Mouse (Mus musculus): ENCODE results near the gene Hdgfl3. TPM values are rescaled to one million over a fixed set of nuclear protein-coding genes. Genes with fewer than 3 reads are reported as not detected.
A peak's percentile ranks its signal among the peaks of the same experiment; 100 is the strongest.

Hdgfl3 gene
- polyA plus RNA-seq, 1 experiment from 2014 or later: 54.1 TPM

- Histone ChIP-seq H3K4me3 (no peak overlapping the region), H3K27me3 (peaks cover 41% of the 10 kb centered on the region), H3K36me3 (no peaks in the 10 kb centered on the region), H3K9me3 (no peaks in the 10 kb centered on the region), H3K4me1 (peaks cover 12% of the 10 kb centered on the region), H3K9ac (replicated peaks) (no peak overlapping the region), H3K27ac (replicated peaks) (no peak overlapping the region), H3K4me2 (replicated peaks) (no peak overlapping the region)
- ATAC-seq (ENCODE audit: low FRiP score, low read depth): no peak
- 73% methylated on average over 24 of the region's 24 CpGs for WGBS
Measured at GRCm38 (mm10) chr7:81862587-81863583, 71.4 kb downstream of the Hdgfl3 start.

DNA sequence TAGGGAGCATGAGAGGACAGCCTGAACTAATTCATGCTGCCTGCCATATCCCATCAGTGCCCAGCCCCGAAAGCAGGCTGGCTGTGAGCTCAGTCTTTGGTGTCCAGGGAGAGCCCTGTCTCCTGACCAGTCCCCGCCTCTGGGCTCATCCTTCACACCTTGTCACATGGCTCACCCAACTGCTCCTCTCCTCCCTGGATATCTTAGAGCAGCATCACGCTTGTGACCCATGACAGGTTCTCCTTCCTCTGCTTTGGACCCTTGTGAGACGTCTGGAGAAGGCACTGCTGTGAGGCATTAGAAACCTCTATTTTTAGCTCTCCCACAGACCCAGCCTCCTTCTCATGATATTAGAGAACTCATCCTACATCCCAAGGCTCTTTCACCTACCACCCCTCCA is 72.4 kb downstream of the Hdgfl3 start:
- Histone ChIP-seq H3K27me3 (peaks cover 50% of the 10 kb centered on the region), H3K4me3 (no peak overlapping the region), H3K4me1 (peaks cover 12% of the 10 kb centered on the region), H3K27ac (replicated peaks) (no peak overlapping the region), H3K9me3 (no peaks in the 10 kb centered on the region), H3K36me3 (no peaks in the 10 kb centered on the region), H3K4me2 (replicated peaks) (no peak overlapping the region), H3K9ac (replicated peaks) (no peak overlapping the region)
- WGBS: 75% methylated on average over 4 of the region's 4 CpGs
- no peak for ATAC-seq (ENCODE audit: low FRiP score, low read depth)

- WGBS: 94% methylated on average over 2 of the region's 2 CpGs
- Histone ChIP-seq H3K4me2 (replicated peaks) (no peak overlapping the region), H3K27ac (replicated peaks) (no peak overlapping the region), H3K36me3 (no peaks in the 10 kb centered on the region), H3K4me3 (no peak overlapping the region), H3K9ac (replicated peaks) (no peak overlapping the region), H3K4me1 (peaks cover 12% of the 10 kb centered on the region), H3K9me3 (no peaks in the 10 kb centered on the region), H3K27me3 (peaks cover 52% of the 10 kb centered on the region)
- ATAC-seq (ENCODE audit: low FRiP score, low read depth): no peak
Measured at GRCm38 (mm10) chr7:81861461-81861860, 72.8 kb downstream of the Hdgfl3 start.

DNA sequence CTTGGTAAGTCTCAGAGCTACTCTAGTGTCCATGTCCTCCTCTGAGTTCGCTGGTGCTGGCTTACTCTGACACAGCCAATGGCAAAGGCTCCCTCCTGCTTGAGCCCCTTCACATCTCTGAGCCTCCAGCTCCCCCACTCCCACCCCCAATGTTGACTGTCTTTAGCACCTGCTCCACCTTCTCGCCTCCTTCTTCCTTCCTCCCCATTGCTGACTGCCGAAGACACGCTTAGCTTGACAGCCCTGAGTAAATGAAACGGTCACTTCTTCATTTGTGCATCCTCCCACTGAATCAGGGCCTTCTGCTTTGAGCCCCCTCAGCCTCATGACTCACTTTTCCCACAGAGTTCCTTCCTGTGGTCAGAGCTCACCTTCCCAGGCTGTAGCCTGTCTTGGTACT is 73.3 kb downstream of the Hdgfl3 start:
- peaks cover 52% of the 10 kb centered on the region for H3K27me3 ChIP-seq
- no peak overlapping the region for H3K27ac ChIP-seq (replicated peaks)
- ATAC-seq (ENCODE audit: low FRiP score, low read depth): no peak
- peaks cover 12% of the 10 kb centered on the region for H3K4me1 ChIP-seq
- WGBS: 72% methylated on average over 5 of the region's 5 CpGs
- H3K9me3 ChIP-seq: no peaks in the 10 kb centered on the region
- H3K9ac ChIP-seq (replicated peaks): no peak overlapping the region
- no peak overlapping the region for H3K4me2 ChIP-seq (replicated peaks)
- no peak overlapping the region for H3K4me3 ChIP-seq
- no peaks in the 10 kb centered on the region for H3K36me3 ChIP-seq

DNA sequence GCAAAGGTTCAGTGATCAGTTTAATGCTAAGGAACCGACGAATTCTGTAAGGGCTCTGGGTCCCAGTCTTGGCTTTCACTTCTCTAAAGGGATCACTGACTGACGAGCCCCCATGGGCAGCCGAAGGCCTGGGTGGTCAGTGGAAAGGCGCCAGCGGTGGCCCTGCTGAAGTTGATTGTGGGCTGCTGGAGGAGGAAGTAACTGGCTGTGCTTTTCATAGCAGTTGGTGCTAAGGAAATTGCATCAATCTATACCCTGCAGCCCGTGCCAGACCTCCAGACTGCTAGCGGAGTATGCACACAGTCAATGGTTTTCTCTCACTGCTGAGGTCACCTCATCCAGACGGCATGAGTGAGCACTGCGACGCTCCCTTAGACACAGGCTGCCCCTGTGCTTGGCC is 74.2 kb downstream of the Hdgfl3 start:
- no peak overlapping the region for H3K9ac ChIP-seq (replicated peaks)
- peaks cover 12% of the 10 kb centered on the region for H3K4me1 ChIP-seq
- peaks cover 52% of the 10 kb centered on the region for H3K27me3 ChIP-seq
- peak overlapping the region; percentile 97 for H3K4me2 ChIP-seq (replicated peaks)
- H3K9me3 ChIP-seq: no peaks in the 10 kb centered on the region
- H3K27ac ChIP-seq (replicated peaks): no peak overlapping the region
- 52% methylated on average over 11 of the region's 11 CpGs for WGBS
- H3K36me3 ChIP-seq: no peaks in the 10 kb centered on the region
- peak overlapping the region; percentile 61; the same call in 1 of the 2 replicates for H3K4me3 ChIP-seq
- no peak for ATAC-seq (ENCODE audit: low FRiP score, low read depth)

- Histone ChIP-seq H3K4me3 (peak within 1 kb of the TSS; percentile 61), H3K4me1 (peaks cover 21% of the 10 kb centered on the region), H3K27ac (replicated peaks) (no peak within 1 kb of the TSS), H3K9me3 (no peaks in the 10 kb centered on the region), H3K36me3 (no peaks in the 10 kb centered on the region), H3K9ac (replicated peaks) (peak within 1 kb of the TSS; percentile 69), H3K27me3 (peaks cover 52% of the 10 kb centered on the region), H3K4me2 (replicated peaks) (peak within 1 kb of the TSS; percentile 97)
- peak; percentile 79 for ATAC-seq (ENCODE audit: low FRiP score, low read depth)
- under 1% methylated on average over 64 of the region's 64 CpGs for WGBS
Measured at GRCm38 (mm10) chr7:81858968-81859721, 75.1 kb downstream of the Hdgfl3 start, which contains the start of gene Tm6sf1. Gene Tm6sf1 (plus strand): TSS chr7:81859001.

- Histone ChIP-seq H3K27me3 (peaks cover 52% of the 10 kb centered on the region), H3K4me2 (replicated peaks) (peak overlapping the region; percentile 97), H3K4me3 (0 out of 2 replicates have a peak overlapping the region, but pooled peaks have one; percentile 61), H3K4me1 (peaks cover 21% of the 10 kb centered on the region), H3K27ac (replicated peaks) (no peak overlapping the region), H3K9ac (replicated peaks) (no peak overlapping the region), H3K9me3 (no peaks in the 10 kb centered on the region), H3K36me3 (no peaks in the 10 kb centered on the region)
- 6% methylated on average over 9 of the region's 9 CpGs for WGBS
- no peak for ATAC-seq (ENCODE audit: low FRiP score, low read depth)
Measured at GRCm38 (mm10) chr7:81858236-81858635, 76.0 kb downstream of the Hdgfl3 start.

DNA sequence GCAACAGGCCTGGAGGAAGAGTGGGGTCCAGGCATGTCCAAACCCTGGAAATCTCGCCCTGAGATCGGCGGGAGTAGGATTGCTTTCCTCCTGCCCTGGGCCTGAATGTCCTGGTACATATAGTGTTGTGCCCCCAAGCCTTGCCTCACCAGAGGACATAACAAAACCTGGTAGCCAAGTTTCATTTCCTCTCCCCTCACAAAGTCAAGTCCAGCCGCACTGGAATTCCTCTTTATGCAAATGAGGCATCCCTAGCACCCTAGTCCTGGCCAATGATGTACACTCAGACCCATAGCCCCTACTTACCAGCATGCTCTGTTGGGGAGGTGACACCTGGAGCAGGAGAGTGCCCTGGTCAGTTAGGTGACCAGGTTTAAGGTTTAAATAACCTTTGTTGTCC is 78.1 kb downstream of the Hdgfl3 start:
- H3K4me2 ChIP-seq (replicated peaks): no peak overlapping the region
- no peaks in the 10 kb centered on the region for H3K9me3 ChIP-seq
- H3K27ac ChIP-seq (replicated peaks): no peak overlapping the region
- WGBS: 78% methylated on average over 4 of the region's 4 CpGs
- H3K27me3 ChIP-seq: peaks cover 45% of the 10 kb centered on the region
- H3K4me1 ChIP-seq: peaks cover 21% of the 10 kb centered on the region
- no peak overlapping the region for H3K9ac ChIP-seq (replicated peaks)
- H3K36me3 ChIP-seq: no peaks in the 10 kb centered on the region
- no peak overlapping the region for H3K4me3 ChIP-seq
- ATAC-seq (ENCODE audit: low FRiP score, low read depth): no peak

- no peak within 1 kb of the TSS for H3K27ac ChIP-seq (replicated peaks)
- WGBS: 77% methylated on average over 1 of the region's 1 CpGs
- H3K4me3 ChIP-seq: no peak within 1 kb of the TSS
- no peak within 1 kb of the TSS for H3K4me2 ChIP-seq (replicated peaks)
- no peak within 1 kb of the TSS for H3K9ac ChIP-seq (replicated peaks)
- no peaks in the 10 kb centered on the region for H3K9me3 ChIP-seq
- ATAC-seq (ENCODE audit: low FRiP score, low read depth): no peak
- H3K4me1 ChIP-seq: peaks cover 21% of the 10 kb centered on the region
- H3K27me3 ChIP-seq: peaks cover 40% of the 10 kb centered on the region
- no peaks in the 10 kb centered on the region for H3K36me3 ChIP-seq
Measured at GRCm38 (mm10) chr7:81855694-81856093, 78.6 kb downstream of the Hdgfl3 start, which contains the start of gene Gm10160. Gene Gm10160 (minus strand): TSS chr7:81855794.

- peaks cover 21% of the 10 kb centered on the region for H3K4me1 ChIP-seq
- H3K27me3 ChIP-seq: peaks cover 30% of the 10 kb centered on the region
- ATAC-seq (ENCODE audit: low FRiP score, low read depth): no peak
- WGBS: 72% methylated on average over 8 of the region's 8 CpGs
- H3K9me3 ChIP-seq: no peaks in the 10 kb centered on the region
- H3K36me3 ChIP-seq: no peaks in the 10 kb centered on the region
- H3K4me3 ChIP-seq: no peak overlapping the region
- no peak overlapping the region for H3K9ac ChIP-seq (replicated peaks)
- no peak overlapping the region for H3K27ac ChIP-seq (replicated peaks)
- H3K4me2 ChIP-seq (replicated peaks): no peak overlapping the region
Measured at GRCm38 (mm10) chr7:81854568-81855307, 79.5 kb downstream of the Hdgfl3 start.

- 90% methylated on average over 3 of the region's 3 CpGs for WGBS
- no peak for ATAC-seq (ENCODE audit: low FRiP score, low read depth)
Measured at GRCm38 (mm10) chr7:81851706-81852105, 82.6 kb downstream of the Hdgfl3 start.

More at GRCm38 (mm10) chr7:81851706-81852105, 82.6 kb downstream of the Hdgfl3 start:
- Histone ChIP-seq H3K4me2 (replicated peaks) (no peak overlapping the region), H3K27me3 (no peaks in the 10 kb centered on the region), H3K36me3 (no peaks in the 10 kb centered on the region), H3K9me3 (no peaks in the 10 kb centered on the region), H3K27ac (replicated peaks) (no peak overlapping the region), H3K4me1 (peaks cover 9% of the 10 kb centered on the region), H3K9ac (replicated peaks) (no peak overlapping the region), H3K4me3 (no peak overlapping the region)
